Mouse (Mus musculus): Measurements from ENCODE around the gene Hmmr. TPM values are rescaled to one million over a fixed set of nuclear protein-coding genes. Genes with fewer than 3 reads are reported as not detected.

Hmmr gene
- total RNA-seq (2014; fragmentation: Nextera tagmentation), result 11.1 and 27.0 TPM in 2 replicates
- 71.2 and 85.8 TPM in 2 replicates for total RNA-seq (2017)

DNA sequence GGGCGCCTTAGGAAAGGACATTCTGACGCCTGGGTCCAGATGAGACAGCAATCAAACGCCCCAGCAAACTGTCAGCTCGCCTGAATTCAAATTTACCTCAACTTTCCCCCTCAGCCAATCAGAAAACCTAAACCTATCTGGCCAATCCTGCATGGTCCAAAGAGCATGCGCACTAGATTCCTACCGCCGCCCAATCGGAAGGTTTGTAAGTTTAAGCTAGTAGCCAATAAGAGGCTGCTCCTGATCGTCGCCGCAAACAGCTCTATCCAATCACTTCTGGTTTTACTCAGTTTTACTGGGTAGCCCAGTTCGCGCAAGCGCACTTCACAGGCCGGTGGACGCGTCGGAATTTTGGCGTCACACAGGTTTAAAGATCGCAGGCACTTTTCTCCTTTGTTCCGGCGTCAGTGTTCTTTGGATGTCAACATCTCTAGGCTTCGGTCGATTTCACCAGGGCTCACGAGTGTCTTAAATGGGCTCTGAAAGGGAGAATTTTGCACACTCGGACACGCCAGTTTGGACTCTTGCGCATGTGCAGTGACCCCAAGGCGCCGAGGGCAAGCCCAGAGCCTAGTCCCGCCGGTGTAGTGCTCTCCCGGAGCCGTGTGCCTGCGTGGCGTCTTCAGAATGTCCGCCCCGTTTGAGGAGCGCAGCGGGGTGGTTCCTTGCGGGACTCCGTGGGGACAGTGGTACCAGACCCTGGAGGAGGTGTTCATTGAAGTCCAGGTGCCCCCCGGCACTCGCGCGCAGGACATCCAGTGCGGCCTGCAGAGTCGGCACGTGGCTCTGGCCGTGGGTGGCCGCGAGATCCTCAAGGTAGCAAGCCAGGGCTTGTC lies at the start of gene Hmmr, which contains the start of gene Nudcd2:
Gene Hmmr (minus strand): TSS at position 84 of the 836 bp plus-strand sequence.
Gene Nudcd2 (plus strand): TSS at position 329 of the 836 bp plus-strand sequence.
- ATAC-seq (replicated peaks; ENCODE audit: poor library complexity, severe bottlenecking), result peak; percentile 90

DNA sequence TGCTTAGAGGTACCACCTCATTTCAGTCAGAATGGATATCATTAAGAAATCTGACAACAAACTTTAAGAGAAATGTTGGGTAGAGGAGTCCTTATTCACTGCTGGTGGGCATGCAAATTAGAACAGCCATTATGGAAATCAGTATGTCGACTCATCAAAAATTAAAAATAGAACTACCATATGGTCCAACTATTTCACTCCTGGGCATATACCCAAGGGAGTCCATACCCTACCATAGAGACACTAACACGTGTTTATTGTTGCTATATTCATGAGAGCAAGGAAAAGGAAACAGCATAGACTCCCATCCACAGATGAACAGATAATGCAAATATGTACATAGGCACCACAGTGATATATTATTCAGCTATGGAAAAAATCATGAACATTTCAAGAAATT lies 48.6 kb upstream of the Hmmr start:
- ATAC-seq (replicated peaks; ENCODE audit: poor library complexity, severe bottlenecking), result no peak

GRCm38 (mm10) chr11:40775315-40776269 lies 42.4 kb upstream of the Hmmr start:
- peak; percentile 69 for ATAC-seq (replicated peaks; ENCODE audit: poor library complexity, severe bottlenecking)

DNA sequence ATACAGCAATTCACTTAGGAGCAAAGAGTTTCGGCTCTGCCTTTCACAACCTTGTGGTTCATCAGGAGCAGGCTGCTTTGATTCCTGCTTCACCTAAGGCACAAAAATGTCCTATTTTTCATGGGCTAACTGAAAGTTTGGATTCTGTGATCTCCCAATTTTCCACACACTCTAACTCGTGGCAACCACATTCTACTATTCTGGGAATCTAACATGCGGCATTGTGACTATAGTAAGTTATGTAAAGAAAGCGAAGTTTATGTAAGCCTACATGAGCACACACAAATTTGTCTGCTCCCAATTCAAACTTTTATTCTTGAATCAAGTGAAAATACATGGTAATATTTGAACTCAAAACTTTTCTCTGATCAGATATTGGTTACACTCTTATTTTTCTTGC lies 31.5 kb upstream of the Hmmr start:
- ATAC-seq (replicated peaks; ENCODE audit: poor library complexity, severe bottlenecking), result no peak

- peak; percentile 98 for ATAC-seq (replicated peaks; ENCODE audit: poor library complexity, severe bottlenecking)
These were observed 30.2 kb upstream of the Hmmr start for GRCm38 (mm10) chr11:40763395-40763794.

- no peak for ATAC-seq (replicated peaks; ENCODE audit: poor library complexity, severe bottlenecking)
These were observed 26.7 kb upstream of the Hmmr start for GRCm38 (mm10) chr11:40759896-40760295.

DNA sequence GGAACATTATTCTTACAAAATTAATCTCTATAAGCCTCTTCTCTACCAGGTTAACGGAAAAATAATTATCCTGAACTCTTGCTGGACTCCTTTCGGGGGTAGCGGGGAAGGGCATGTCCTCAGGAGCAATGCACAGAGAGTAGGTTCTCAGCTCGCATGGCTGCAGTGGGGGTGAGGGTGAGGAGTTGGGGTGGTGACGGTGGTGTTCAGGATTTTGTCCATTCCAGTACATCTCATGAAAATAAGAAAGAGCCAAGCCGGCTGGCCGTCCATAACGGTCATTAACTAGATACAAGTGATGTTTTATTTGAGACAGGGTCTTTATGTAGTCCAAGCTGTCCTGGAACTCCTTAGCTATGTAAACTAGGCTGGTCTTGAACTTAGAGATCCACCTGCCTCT lies 22.7 kb upstream of the Hmmr start:
- no peak for ATAC-seq (replicated peaks; ENCODE audit: poor library complexity, severe bottlenecking)

GRCm38 (mm10) chr11:40755109-40755627 lies 21.9 kb upstream of the Hmmr start, which contains the start of gene Ccng1:
Gene Ccng1 (minus strand): TSS chr11:40755311.
- ATAC-seq (replicated peaks; ENCODE audit: poor library complexity, severe bottlenecking), result peak; percentile 98

DNA sequence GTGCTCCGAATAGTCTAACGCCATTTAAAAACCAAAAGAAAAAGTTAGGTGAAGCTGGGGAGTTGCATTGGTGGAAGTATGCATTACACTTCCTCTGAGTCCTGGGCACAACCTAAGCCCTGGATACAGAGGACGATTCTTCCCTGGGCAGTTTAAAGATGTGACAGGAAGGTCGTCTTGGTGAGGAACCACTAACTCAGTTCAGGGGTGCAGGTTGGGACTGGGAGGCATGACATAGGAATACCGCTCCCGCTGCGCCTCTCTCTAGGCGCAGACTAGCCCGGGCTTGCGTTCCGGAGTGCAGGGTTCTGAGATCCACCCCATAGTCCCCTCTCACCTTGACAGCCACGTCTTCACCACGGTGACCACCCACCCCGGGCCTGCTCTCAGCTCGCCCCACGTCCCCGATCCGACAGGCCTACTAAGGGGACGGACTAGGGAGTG lies 21.5 kb upstream of the Hmmr start:
- peak; percentile 56 for ATAC-seq (replicated peaks; ENCODE audit: poor library complexity, severe bottlenecking)

GRCm38 (mm10) chr11:40753836-40754235 lies 20.6 kb upstream of the Hmmr start:
- ATAC-seq (replicated peaks; ENCODE audit: poor library complexity, severe bottlenecking), result no peak

DNA sequence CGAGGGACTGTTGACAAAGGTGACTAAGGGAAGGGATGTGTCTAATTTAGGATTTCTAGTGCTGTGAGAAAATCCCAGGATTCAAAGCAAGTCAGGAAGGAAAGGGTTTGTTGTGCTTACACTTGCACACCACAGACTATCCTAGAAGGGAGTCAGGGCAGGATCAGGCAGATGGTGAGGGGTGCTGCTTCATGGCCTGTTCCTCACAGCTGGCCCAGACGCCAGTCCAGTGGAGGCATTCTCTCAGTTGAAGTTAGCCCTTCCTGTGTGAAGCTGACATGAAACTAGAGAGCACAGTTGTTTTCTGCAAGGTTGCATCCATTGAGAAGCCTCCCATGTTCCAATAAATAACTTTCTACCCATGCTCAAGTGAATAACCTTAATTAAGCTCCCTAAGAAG lies 14.5 kb upstream of the Hmmr start:
- ATAC-seq (replicated peaks; ENCODE audit: poor library complexity, severe bottlenecking), result no peak

GRCm38 (mm10) chr11:40746361-40746760 lies 13.1 kb upstream of the Hmmr start:
- ATAC-seq (replicated peaks; ENCODE audit: poor library complexity, severe bottlenecking), result no peak

GRCm38 (mm10) chr11:40744348-40744747 lies 11.1 kb upstream of the Hmmr start:
- ATAC-seq (replicated peaks; ENCODE audit: poor library complexity, severe bottlenecking), result no peak

DNA sequence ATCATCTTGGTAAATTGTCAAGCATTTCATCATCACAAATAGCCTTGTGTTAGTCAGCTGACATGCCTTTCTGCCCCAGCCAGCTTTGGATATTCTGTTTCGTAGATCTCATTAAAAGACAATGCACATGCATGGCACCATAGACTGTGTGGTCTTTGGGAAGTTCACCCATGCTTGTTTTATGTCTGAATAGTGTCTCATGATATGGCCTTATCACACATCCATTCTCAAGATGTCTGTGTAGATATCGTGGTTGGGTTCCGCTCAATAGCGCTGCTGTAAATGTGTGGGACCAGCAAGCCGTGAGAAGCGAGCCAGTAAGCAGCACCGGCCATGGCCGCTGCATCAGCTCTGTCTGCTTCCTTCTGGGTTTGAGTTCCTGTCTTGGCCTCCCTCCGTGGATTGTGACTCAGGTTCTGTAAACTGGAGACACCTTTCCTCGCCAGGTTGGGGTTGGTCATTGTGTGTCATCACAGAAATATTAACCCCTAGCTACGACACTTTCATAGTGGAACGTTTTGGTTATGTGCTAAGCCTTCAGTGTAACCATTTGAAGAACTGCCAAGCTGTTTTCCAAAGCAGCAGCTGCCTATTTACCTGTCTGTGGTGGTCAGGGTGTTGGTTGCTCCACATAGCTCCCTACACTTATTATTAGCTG lies 8.5 kb upstream of the Hmmr start:
- no peak for ATAC-seq (replicated peaks; ENCODE audit: poor library complexity, severe bottlenecking)

- no peak for ATAC-seq (replicated peaks; ENCODE audit: poor library complexity, severe bottlenecking)
These were observed 4.1 kb upstream of the Hmmr start for GRCm38 (mm10) chr11:40737369-40737768.

GRCm38 (mm10) chr11:40734251-40734752 lies 1.1 kb upstream of the Hmmr start:
- no peak for ATAC-seq (replicated peaks; ENCODE audit: poor library complexity, severe bottlenecking)

DNA sequence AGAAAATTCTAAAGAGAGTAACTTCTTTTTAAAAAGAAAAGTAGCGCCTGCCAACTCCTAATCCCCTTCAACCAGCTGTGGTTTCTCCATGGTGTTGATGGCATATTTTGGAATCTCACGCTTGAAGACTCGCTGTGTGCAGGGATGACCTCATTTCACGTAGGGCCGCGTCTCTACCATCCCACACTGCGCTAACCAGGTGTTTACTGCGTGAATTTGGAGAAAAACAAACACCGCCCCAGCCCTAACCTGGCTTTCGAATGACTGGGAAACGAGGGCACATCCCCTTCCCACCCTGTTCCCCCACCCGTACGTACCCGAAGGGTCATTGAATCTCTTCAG lies 254 bp downstream of the Hmmr start:
- ATAC-seq (replicated peaks; ENCODE audit: poor library complexity, severe bottlenecking), result peak; percentile 7; the same call in 1 of the 2 replicates

- ATAC-seq (replicated peaks; ENCODE audit: poor library complexity, severe bottlenecking), result peak; percentile 55
These were observed 14.9 kb downstream of the Hmmr start for GRCm38 (mm10) chr11:40718324-40718723.

- 0 out of 2 replicates have a peak, but pooled peaks have one; percentile 37 for ATAC-seq (replicated peaks; ENCODE audit: poor library complexity, severe bottlenecking)
These were observed 17.7 kb downstream of the Hmmr start for GRCm38 (mm10) chr11:40715524-40715923.

DNA sequence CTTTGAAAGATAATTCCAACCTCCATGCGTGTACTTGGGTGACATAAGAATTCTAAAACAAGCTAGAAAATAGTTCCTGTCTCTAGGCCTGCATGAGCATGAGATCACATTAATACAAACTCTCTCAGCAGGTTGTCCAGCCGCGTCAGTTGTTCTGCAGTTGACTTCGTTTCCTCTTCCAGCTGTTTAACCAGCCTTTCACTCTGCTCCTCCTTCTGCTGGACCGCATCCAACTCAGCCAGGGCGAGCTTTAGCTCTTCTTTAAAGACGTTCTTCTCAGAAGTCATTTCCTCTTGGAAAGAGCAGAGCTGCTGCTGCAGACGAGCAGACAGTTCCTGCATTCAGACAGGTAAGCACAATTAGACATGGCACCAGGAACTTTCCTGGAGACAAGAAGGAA lies 19.4 kb downstream of the Hmmr start:
- ATAC-seq (replicated peaks; ENCODE audit: poor library complexity, severe bottlenecking), result no peak
